Mouse (Mus musculus) mouse embryonic stem cell (cell line): ENCODE results near the gene Bglap.
"Not testable (repeated sequence)": the region's sequence is repeated elsewhere in the genome, so short reads cannot be mapped to it uniquely, and the experiment has no call there.

ENCODE experiments used
- in situ Hi-C, 2 experiments: fragments of 300-500 bp; cut with MboI; formaldehyde crosslinking; loops; 1 replicate in 1 of 2; 3 replicates in 1 of 2; pipeline ENCODE4 v1.14.3; 2019 to 2020; ENCODE audit warnings: low sequenced_read_pairs in 2 of 2, low pct_unique_long_range_greater_than_20kb in 1 of 2, mixed read lengths in 1 of 2; ENCODE audit not compliant: unreplicated experiment in 1 of 2

Gene Bglap

GRCm38 (mm10) chr3:88403522-88404230, 19.4 kb upstream of the Bglap start:
- in situ Hi-C loops: loop anchor here (5.0 to 10.0 kb wide), 3 partner anchors 74 to 351 kb away; no protein-coding TSS in a partner anchor

GRCm38 (mm10) chr3:88398666-88399065, 14.4 kb upstream of the Bglap start:
- in situ Hi-C loops: no loop called here

GRCm38 (mm10) chr3:88395742-88396141, 11.5 kb upstream of the Bglap start:
- in situ Hi-C loops: no loop called here

- in situ Hi-C loops: no loop called here
These were observed 11.0 kb upstream of the Bglap start for GRCm38 (mm10) chr3:88395288-88395687.

- in situ Hi-C loops: no loop called here
These were observed 9.6 kb upstream of the Bglap start for GRCm38 (mm10) chr3:88393776-88394375.

- in situ Hi-C loops: not testable (repeated sequence)
These were observed 1.9 kb downstream of the Bglap start for GRCm38 (mm10) chr3:88382383-88382782.

GRCm38 (mm10) chr3:88381389-88382315, 2.6 kb downstream of the Bglap start:
- in situ Hi-C loops: not testable (repeated sequence)

GRCm38 (mm10) chr3:88378599-88378998, 5.7 kb downstream of the Bglap start, which contains the start of gene Bglap2:
TSS of gene Bglap2 (minus strand) at chr3:88378699.
- in situ Hi-C loops: not testable (repeated sequence)

- in situ Hi-C loops: not testable (repeated sequence)
These were observed 7.6 kb downstream of the Bglap start for GRCm38 (mm10) chr3:88376644-88377043.

GRCm38 (mm10) chr3:88375750-88376626, 8.3 kb downstream of the Bglap start:
- in situ Hi-C loops: not testable (repeated sequence)

GRCm38 (mm10) chr3:88372643-88373042, 11.6 kb downstream of the Bglap start, which contains the start of gene Bglap3:
TSS of gene Bglap3 (minus strand) at chr3:88372743.
- in situ Hi-C loops: not testable (repeated sequence)

GRCm38 (mm10) chr3:88368511-88368910, 15.8 kb downstream of the Bglap start:
- in situ Hi-C loops: not testable (repeated sequence)

- in situ Hi-C loops: not testable (repeated sequence)
These were observed 16.7 kb downstream of the Bglap start for GRCm38 (mm10) chr3:88367517-88367916.

GRCm38 (mm10) chr3:88366830-88367428, 17.3 kb downstream of the Bglap start:
- in situ Hi-C loops: not testable (repeated sequence)

- in situ Hi-C loops: no loop called here
These were observed 18.4 kb downstream of the Bglap start for GRCm38 (mm10) chr3:88365705-88366361.

- in situ Hi-C loops: no loop called here
These were observed 19.9 kb downstream of the Bglap start, which contains the start of gene Paqr6 for GRCm38 (mm10) chr3:88364337-88364736. TSS of gene Paqr6 (plus strand) at chr3:88364584.

- in situ Hi-C loops: no loop called here
These were observed 20.6 kb downstream of the Bglap start for GRCm38 (mm10) chr3:88363700-88364099.
